Mouse (Mus musculus) lung, postnatal 25 days (tissue): ENCODE results near the gene Nfu1.

Source experiments
- DNase-seq: peaks from one replicate; pipeline ENCODE4 v3.0.0; 2022; ENCODE audit warnings: low spot score

Nfu1 gene

DNA sequence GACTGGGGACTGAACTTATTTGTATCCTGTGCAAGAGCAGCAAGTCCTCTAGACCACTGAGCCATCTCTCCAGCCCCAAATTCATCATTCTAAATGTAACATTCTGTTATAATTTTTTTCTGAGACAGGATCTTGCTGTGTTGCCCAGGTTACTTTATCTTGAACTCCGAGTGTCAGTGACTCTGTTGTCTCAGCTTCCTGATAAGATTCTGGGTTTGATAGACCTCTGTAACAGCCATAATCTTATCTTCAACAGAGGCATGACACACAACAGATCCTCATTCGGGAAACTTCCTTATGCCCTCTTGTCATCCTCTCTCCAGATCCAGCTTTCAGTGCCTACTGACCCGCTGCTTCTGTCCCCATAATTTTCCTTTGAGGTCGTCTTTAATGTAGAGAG, 63.7 kb downstream of the Nfu1 start:
- no peak for DNase-seq

DNA sequence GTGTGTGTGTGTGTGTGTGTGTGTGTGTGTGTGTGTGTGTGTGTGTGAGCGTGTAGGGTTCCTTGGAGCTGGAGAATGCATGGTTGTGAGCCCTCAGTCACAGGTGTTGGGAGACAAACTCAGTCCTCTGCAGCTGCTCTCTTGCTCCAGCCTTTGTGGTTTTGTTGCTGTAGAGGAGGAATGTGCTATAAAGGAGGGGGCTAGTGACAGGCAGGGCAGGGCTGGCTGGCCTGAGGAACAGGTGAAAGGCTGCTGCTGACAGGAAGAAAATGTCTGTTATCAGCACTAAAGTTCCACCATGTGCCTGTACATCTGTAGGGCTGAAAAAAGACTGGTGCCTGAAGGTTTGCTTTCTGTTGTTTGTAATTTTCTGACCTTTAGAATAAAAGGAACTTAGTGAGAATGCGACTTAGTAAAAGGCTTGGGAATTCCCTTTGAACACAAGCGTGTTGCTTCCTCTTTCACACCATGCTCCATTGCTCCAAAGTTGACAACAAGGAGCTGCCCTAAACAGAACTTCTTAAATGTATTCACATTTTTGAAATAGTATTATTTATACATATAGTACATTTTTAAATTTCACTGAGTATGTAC, 66.2 kb downstream of the Nfu1 start:
- no peak for DNase-seq
